ENCODE assay signal across 28 mouse cellular contexts in the genomic region with DNA sequence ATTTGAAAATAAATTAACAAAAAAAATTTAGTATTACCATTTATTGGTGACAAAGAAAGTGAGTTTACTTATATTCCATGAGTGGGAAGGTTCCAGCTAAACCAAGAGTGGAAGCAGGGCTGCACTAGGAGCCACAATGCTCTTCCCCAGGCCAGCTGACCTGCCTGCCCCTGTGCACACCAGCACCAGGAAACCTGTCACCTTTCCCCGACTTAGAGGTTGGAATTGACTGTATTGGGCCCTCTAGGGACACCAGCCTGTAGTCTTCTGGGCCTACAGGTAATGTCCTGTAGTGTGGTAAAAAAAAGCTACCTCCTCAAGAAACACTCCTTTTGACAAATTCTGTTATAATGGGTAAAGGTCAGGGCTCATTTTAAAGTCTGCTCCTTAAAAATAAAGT.
"Had no signal": no experiment of that assay in that cellular context is flagged by ENCODE, and none has a peak within 500 bp of the region (broad histone marks: within the 10 kb centered on the region; RNA-seq: fewer than 3 reads in every experiment).

No protein-coding gene starts in this region.

- H3K4me2 ChIP-seq: embryonic facial prominence, embryonic 12.5 days; embryonic facial prominence, embryonic 13.5 days; embryonic facial prominence, embryonic 15.5 days; forebrain, embryonic 12.5 days; forebrain, embryonic 13.5 days; forebrain, embryonic 15.5 days had no signal

- H3K4me1 ChIP-seq: embryonic facial prominence, embryonic 10.5 days; embryonic facial prominence, embryonic 12.5 days; forebrain, embryonic 10.5 days; forebrain, embryonic 12.5 days had no signal

- ATAC-seq: forebrain, embryonic 13.5 days; forebrain, embryonic 14.5 days; forebrain, embryonic 15.5 days; forebrain, embryonic 16.5 days; forebrain, postnatal 0 days had no signal

- H3K9ac ChIP-seq: embryonic facial prominence, embryonic 12.5 days; embryonic facial prominence, embryonic 13.5 days; embryonic facial prominence, embryonic 15.5 days; forebrain, embryonic 12.5 days; forebrain, embryonic 13.5 days; forebrain, embryonic 15.5 days; forebrain, postnatal 0 days had no signal

- H3K9me3 ChIP-seq: embryonic facial prominence, embryonic 10.5 days; embryonic facial prominence, embryonic 12.5 days; embryonic facial prominence, embryonic 13.5 days; embryonic facial prominence, embryonic 15.5 days; forebrain, embryonic 10.5 days; forebrain, embryonic 12.5 days; forebrain, embryonic 13.5 days; forebrain, embryonic 15.5 days had no signal

- H3K4me3 ChIP-seq: embryonic facial prominence, embryonic 10.5 days; embryonic facial prominence, embryonic 12.5 days; embryonic facial prominence, embryonic 13.5 days; embryonic facial prominence, embryonic 15.5 days; erythroblast, embryonic 14.5 days; forebrain, embryonic 10.5 days; forebrain, embryonic 12.5 days; forebrain, embryonic 13.5 days; forebrain, embryonic 15.5 days; gastrocnemius, adult 2 months had no signal

- DNase-seq: cerebellum, adult 18-20 months; cerebellum, adult 2 months; cerebellum, adult 8-10 months; cerebellum, adult 9-10 months; cerebellum, adult 9-11 months; cerebellum, postnatal 10 days; cerebellum, postnatal 14 days; cerebellum, postnatal 25 days; cerebellum, postnatal 36 days; embryo, embryonic 11 days; forebrain, postnatal 0 days; gastrocnemius, adult 2 months; gastrocnemius, postnatal 10 days; gastrocnemius, postnatal 14 days; gastrocnemius, postnatal 25 days; gastrocnemius, postnatal 36 days; heart, adult 18-20 months had no signal

- H3K27me3 ChIP-seq: embryonic facial prominence, embryonic 12.5 days; embryonic facial prominence, embryonic 13.5 days; embryonic facial prominence, embryonic 15.5 days; forebrain, embryonic 12.5 days; forebrain, embryonic 13.5 days; forebrain, embryonic 15.5 days had no signal

- H3K27ac ChIP-seq: embryonic facial prominence, embryonic 10.5 days; embryonic facial prominence, embryonic 12.5 days; embryonic facial prominence, embryonic 13.5 days; embryonic facial prominence, embryonic 15.5 days; forebrain, embryonic 10.5 days; forebrain, embryonic 12.5 days; forebrain, embryonic 13.5 days; forebrain, embryonic 15.5 days; gastrocnemius, adult 2 months had no signal
